Mouse (Mus musculus) bone marrow, adult 2 months (tissue): ENCODE measurements around the gene BC048507. TPM values are rescaled to one million over a fixed set of nuclear protein-coding genes. Genes with fewer than 3 reads are reported as not detected.
"Not testable (repeated sequence)": the region's sequence is repeated elsewhere in the genome, so short reads cannot be mapped to it uniquely, and the experiment has no call there.

Experiments used
- H3K27ac ChIP-seq: fragments of 200-500 bp; 2 replicates; pipeline ENCODE4 v1.5.1; 2012; ENCODE audit warnings: low read depth, mild to moderate bottlenecking, control low read depth, inconsistent platforms, low read length; ENCODE audit not compliant: control insufficient read depth, poor library complexity, insufficient read depth
- H3K4me1 ChIP-seq: fragments of 200-500 bp; 2 replicates; pipeline ENCODE4 v1.6.1; 2011; ENCODE audit warnings: low read length; ENCODE audit not compliant: control insufficient read depth, insufficient read depth
- H3K4me3 ChIP-seq: fragments of 200-500 bp; replicated peaks from 2 replicates; pipeline ENCODE3; 2011; ENCODE audit warnings: mild to moderate bottlenecking, low read depth, low read length, control low read depth; ENCODE audit not compliant: control insufficient read depth
- CTCF ChIP-seq: fragments of 200-500 bp; IDR thresholded peaks from 2 replicates; pipeline ENCODE4 v1.5.1; 2011; ENCODE audit warnings: low read length, control low read depth; ENCODE audit not compliant: control insufficient read depth, insufficient read depth
- POLR2A ChIP-seq: fragments of 200-500 bp; IDR thresholded peaks from 2 replicates; pipeline ENCODE4 v1.6.1; 2011; ENCODE audit warnings: low read depth, mild to moderate bottlenecking, control low read depth, low read length, borderline replicate concordance; ENCODE audit not compliant: control insufficient read depth
- WGBS: fragments of 180-500 bp; shearing (Covaris S2); methylation state at CpG from one replicate; pipeline ENCODE4 v1.1.7; 2018; 5-methylcytosine and 5-hydroxymethylcytosine counted together
- polyA plus RNA-seq: library from polyadenylated mRNA; stranded (reverse); fragments of >200 nt; gene quantifications from 2 replicates; pipeline ENCODE4 v1.2.4, GENCODE M21; 2011; ENCODE audit warnings: low replicate concordance; ENCODE audit not compliant: missing spikeins, insufficient read depth, insufficient read length

Gene BC048507
- not detected in 2 replicates for polyA plus RNA-seq

DNA sequence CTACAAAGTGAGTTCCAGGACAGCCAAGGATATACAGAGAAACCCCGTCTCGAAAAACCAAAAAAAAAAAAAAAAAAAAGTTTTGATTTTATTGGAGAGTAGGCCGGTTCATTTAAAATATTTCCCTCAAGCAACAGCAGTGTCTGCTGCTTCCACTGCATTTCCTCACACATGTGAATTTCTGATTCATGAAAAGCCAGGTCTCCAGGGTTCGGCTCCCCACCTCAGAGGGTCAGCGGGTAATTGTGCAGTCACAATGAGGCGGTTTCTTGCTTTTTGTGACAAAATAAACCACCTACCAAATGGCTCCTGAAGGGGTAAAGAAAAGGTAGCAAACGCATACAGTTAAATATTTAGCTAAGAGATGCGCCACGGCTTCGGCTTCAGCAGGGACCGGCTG is at the start of gene BC048507:
Gene BC048507, plus strand, starts transcription at position 301 of the 400 bp plus-strand sequence.
- TF ChIP-seq CTCF (no peak), POLR2A (no peak)
- no peaks in the 10 kb centered on the region for H3K4me1 ChIP-seq
- no peak within 1 kb of the TSS for H3K4me3 ChIP-seq
- WGBS, result 75% methylated on average over 11 of the region's 11 CpGs
- no peak within 1 kb of the TSS for H3K27ac ChIP-seq

DNA sequence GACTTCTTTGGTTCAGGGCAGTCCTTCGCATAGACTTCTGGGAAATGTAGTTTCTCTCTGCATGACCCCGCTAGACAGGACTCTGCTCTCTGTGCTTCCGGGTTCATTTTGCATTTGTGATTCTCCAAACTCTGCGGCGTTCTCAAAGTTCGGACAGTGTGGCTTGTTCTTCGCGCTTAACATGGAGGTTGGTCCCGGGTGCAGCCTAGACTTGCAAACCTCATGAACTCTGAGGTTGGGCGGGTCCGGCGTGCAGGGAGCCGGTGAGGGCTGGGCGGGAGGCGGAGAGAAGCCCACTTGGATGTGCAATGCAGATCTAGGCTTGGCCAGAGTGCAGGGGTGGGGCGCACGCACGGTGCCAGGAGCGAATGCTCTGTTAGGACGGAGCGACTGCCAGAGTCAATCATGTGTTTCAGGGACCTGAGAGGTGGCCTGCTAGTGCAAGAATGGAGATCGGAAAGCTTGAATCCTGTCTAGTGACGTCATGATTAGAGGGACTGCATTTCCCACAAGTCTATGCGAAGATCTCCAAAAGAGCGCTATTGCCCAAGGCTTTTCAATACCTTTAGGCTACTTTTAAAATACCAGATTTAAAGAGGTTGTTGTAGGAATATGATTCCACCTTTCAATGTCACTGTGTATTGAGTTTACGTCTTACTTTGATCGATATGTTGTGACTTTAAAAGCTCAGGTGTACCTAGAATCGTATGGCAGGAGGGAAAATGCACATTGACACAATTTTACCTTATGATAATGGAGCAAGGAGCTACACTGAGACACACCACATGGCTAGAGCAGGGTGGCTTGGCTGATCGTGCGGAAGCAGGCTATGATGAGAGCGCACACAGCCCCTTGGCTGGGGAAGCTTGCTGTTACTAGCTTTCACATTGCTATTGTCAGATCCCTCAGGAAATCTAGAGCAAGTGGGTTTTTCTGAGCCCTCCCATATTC is 49.1 kb upstream of the BC048507 start, which contains the start of gene Zfp273:
Gene Zfp273, plus strand, starts transcription at position 31 of the 951 bp plus-strand sequence.
- 3% methylated on average over 31 of the region's 31 CpGs for WGBS

DNA sequence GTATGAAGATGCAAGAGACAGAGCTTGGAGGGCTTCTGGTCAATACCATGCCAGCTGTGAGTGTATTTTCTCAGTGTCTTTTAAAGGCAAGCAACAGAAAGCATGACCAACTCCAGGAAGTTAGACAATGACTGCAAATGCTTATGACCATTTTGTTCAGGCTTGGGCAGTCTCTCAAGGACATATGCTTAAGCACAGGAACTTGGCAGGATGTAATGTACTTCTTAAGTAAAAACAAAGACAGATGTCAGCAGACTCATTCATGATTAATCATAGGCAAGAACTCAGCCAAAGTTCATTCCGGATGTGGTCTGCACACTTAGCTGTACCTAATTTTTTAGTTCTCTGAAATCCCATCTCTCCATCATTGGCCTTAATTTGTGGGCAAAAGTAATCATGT is 44.5 kb upstream of the BC048507 start:
- Histone ChIP-seq H3K4me3 (no peak overlapping the region), H3K27ac (no peak overlapping the region), H3K4me1 (peaks cover 1% of the 10 kb centered on the region; the same call in 1 of the 2 replicates)
- 84% methylated on average over 1 of the region's 1 CpGs for WGBS
- TF ChIP-seq CTCF (no peak), POLR2A (no peak)

More for the DNA sequence above, 49.1 kb upstream of the BC048507 start, which contains the start of gene Zfp273:
- Histone ChIP-seq H3K4me3 (peak within 1 kb of the TSS; percentile 98), H3K4me1 (peaks cover 1% of the 10 kb centered on the region; the same call in 1 of the 2 replicates), H3K27ac (peak within 1 kb of the TSS; percentile 56)
- TF ChIP-seq CTCF (no peak), POLR2A (no peak)

DNA sequence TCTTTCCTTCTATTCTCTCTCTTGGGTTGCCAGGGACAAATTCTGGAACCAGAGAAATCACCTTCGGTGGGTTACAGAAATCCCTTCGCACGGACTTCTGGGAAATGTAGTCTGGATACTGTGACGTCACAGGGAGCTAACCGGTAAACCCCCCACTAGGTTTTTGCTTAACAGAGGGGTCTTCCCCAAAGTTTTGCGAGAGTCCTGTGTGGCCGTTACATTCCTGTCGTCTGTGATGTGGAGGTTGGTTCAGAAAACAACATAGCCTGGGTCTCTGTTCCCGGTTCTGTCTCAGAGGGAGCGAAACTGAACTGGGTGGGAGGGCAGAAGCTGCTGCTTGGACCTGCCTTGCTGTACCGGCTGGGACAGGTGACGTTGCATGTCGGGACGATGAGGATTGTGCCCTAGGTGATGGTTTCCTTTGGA is 32.2 kb upstream of the BC048507 start, which contains the start of gene Gm10037:
Gene Gm10037, plus strand, starts transcription at position 196 of the 426 bp plus-strand sequence.
- whole genome bisulfite sequencing, result 2% methylated on average over 14 of the region's 14 CpGs
- Histone ChIP-seq H3K27ac (no peak within 1 kb of the TSS), H3K4me1 (no peaks in the 10 kb centered on the region; the same call in 1 of the 2 replicates), H3K4me3 (peak within 1 kb of the TSS; percentile 82)
- TF ChIP-seq CTCF (no peak), POLR2A (no peak)

DNA sequence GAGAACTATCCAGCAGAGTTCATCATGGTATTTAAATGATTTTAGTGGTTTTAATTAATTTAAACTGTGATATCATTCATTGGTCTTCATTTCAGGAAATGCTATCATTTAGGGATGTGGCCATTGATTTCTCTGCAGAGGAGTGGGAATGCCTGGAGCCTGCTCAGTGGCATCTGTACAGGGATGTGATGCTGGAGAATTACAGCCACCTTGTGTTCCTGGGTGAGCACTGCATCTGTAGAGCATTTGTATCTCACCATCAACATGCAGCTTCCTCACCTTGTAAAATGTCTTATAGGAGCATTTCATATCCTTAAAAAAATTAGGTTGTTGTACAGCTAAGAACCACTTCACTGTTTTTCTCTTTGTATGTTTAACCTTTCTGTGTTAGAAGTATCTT is 30.0 kb upstream of the BC048507 start:
- H3K4me1 ChIP-seq, H3K4me3 ChIP-seq, H3K27ac ChIP-seq: not testable (repeated sequence)

DNA sequence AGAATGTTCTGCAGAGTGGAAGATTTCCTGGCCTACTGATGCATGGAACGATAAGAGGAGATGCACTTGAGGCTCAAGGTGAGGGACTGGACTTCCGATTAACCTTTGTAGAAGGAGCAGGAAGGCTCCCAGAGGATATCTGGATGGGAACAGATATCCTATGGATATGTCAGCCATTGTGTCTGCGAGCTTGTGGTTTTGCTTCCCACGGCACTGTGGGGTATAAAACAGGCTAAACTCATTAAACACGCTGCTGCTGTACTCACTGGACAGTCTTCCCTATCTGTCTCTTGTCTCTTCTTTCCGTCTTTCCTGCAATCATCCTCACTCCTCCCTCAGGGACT is 19.4 kb upstream of the BC048507 start:
- no peak overlapping the region for H3K4me3 ChIP-seq
- WGBS, result 50% methylated on average over 6 of the region's 6 CpGs

DNA sequence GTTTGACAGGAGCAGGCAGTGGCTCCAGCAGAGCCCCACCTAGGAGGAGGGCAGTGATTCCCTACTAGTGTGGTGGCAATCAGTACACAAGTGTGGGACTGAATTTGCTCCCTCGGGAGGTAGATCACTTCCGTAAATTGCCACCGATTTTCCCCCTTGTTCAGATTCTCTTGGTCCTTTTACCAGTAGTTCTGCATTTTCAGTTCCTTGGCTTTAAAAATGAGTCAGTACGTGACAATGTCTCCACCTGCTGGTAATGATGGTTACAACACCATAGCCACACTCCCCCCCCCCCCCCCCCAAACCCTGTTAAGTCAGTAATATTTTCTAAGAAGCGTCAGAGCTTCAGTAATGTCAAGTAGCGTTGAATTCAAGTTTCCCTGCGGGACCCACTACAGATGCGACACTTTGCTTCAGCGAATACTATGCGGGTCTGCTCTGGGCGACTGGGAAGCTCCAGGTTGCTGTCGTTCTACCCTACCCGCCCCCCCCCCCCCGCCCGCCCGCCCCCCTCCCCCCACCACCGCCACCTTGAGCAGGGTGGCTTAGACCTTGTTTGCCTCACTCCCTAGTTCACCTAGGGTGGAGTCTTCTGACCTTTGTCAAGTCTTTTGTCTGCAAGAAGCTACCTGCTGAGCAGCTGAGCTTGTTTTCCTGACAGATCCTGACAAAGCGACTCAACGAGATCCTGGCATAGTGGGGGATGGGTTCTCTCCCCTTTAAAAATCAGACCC is 18.8 kb upstream of the BC048507 start:
- H3K4me3 ChIP-seq, result no peak overlapping the region
- 3% methylated on average over 15 of the region's 19 CpGs for WGBS
- H3K27ac ChIP-seq, result no peak overlapping the region
- H3K4me1 ChIP-seq, result no peaks in the 10 kb centered on the region
- TF ChIP-seq CTCF, result 0 out of 2 replicates have a peak, but pooled peaks have one; percentile 16
- TF ChIP-seq POLR2A, result no peak

More for the DNA sequence above, 19.4 kb upstream of the BC048507 start:
- Histone ChIP-seq H3K4me1 (no peaks in the 10 kb centered on the region), H3K27ac (no peak overlapping the region)
- no peak for TF ChIP-seq CTCF
- no peak for TF ChIP-seq POLR2A

DNA sequence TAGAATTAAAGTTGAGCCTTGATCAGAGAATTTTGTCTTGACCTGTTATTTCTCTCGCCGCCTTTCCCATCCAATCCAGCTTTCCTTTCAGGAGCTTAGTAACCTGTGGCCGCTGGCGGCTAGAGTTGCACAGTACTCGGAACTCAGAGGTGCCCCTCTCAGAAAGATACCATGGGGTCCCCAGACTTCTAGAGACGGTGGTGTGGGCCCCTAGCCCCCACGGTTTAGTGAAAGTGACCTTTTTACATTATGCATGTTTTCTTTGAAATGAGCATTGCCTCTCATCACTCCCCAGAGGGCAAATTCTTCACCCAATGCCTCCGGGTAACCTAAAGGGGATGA is 18.3 kb upstream of the BC048507 start:
- H3K4me1 ChIP-seq, result no peaks in the 10 kb centered on the region
- TF ChIP-seq POLR2A, result no peak
- no peak for TF ChIP-seq CTCF
- H3K4me3 ChIP-seq, result no peak overlapping the region
- 44% methylated on average over 8 of the region's 8 CpGs for WGBS
- no peak overlapping the region for H3K27ac ChIP-seq
